Mouse (Mus musculus): ENCODE data around the gene Foxj1.

GRCm38 (mm10) chr11:116384171-116384570, 49.0 kb upstream of the Foxj1 start:
- no peak for TF ChIP-seq GABPA (IDR thresholded peaks at IDR 0.05; ENCODE audit: insufficient replicate concordance, low read depth, low read length)
- no peak for TF ChIP-seq ZC3H11A (IDR thresholded peaks at IDR 0.05; ENCODE audit: low read depth, low read length)
- TF ChIP-seq POLR2A (IDR thresholded peaks at IDR 0.05; ENCODE audit: low read depth, low read length) = no peak
- no peak for TF ChIP-seq MEF2A (IDR thresholded peaks at IDR 0.05; ENCODE audit: borderline replicate concordance, low read depth, low read length)
- no peak for TF ChIP-seq ZKSCAN1 (IDR thresholded peaks at IDR 0.05; ENCODE audit: borderline replicate concordance, low read depth, low read length)
- TF ChIP-seq CTCF (conservative IDR thresholded peaks at IDR 0.05 in 1 of 2, IDR thresholded peaks at IDR 0.05 in 1 of 2; ENCODE audit: low read depth in 2 of 2, low read length in 2 of 2) = no peak

Data from CH12.LX (cell line).